Mouse (Mus musculus) ovary, postnatal 36 days (tissue): ENCODE results near the gene Irf2bp2.

Experiments used
- DNase-seq: peaks from one replicate; pipeline ENCODE4 v3.0.0; 2022; ENCODE audit warnings: low spot score, mixed read lengths

The Irf2bp2 gene

GRCm38 (mm10) chr8:126567674-126568073 is 26.1 kb downstream of the Irf2bp2 start:
- no peak for DNase-seq

- peak; percentile 45 for DNase-seq
These were observed 27.2 kb downstream of the Irf2bp2 start for GRCm38 (mm10) chr8:126566446-126567062.

DNA sequence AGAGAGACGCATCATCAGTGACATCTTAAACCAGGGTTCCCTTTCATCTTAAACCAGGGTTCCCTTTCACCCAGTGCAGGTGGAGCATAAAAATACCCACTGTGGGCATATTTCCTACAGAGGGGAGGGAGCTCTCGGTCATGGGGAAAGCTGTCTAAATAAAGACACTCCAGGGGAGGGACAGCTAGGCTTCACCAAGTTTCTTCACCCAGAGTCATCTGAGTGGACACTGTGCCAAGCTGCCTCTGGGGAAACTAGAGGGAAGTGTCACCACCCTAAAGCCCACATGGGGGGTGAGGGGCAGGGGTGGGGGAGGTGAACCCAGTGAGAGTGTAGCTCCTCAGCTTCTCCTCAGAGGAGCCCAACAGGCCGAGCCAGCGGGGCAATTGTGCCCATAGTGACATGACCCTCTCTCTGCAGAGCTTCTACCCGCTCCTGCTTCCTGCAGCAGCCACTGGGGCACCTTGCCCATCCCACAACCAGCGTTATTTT is 27.8 kb downstream of the Irf2bp2 start:
- peak; percentile 38 for DNase-seq

DNA sequence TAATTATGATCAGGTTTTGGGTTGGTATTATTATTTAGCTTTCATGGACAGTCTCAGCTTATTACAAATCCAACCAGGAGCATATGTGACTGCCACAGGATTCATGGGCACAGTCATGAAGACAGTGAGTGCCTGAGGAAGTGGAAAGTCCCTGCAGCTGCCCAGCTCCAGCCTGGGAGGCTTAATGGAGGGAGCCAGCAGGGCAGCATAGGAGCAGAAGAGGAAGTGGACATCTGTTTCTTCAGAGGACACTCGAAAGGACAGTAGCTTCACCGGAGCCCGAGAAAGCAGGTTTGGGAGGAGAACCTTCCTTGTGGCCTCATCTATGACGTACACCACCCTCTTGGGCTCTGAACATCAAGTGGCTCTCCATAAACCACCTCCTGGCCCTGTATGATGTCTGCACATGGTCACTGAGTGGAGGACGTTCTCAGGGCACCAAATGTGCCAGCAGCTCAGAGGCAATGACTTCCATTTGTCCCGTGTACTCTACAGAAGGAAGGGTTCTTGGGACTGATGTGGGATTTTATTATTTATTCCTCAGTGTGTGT is 28.5 kb downstream of the Irf2bp2 start:
- DNase-seq = no peak

GRCm38 (mm10) chr8:126564551-126565154 is 29.1 kb downstream of the Irf2bp2 start:
- DNase-seq = no peak

- DNase-seq = no peak
These were observed 32.4 kb downstream of the Irf2bp2 start for GRCm38 (mm10) chr8:126561316-126561841.

DNA sequence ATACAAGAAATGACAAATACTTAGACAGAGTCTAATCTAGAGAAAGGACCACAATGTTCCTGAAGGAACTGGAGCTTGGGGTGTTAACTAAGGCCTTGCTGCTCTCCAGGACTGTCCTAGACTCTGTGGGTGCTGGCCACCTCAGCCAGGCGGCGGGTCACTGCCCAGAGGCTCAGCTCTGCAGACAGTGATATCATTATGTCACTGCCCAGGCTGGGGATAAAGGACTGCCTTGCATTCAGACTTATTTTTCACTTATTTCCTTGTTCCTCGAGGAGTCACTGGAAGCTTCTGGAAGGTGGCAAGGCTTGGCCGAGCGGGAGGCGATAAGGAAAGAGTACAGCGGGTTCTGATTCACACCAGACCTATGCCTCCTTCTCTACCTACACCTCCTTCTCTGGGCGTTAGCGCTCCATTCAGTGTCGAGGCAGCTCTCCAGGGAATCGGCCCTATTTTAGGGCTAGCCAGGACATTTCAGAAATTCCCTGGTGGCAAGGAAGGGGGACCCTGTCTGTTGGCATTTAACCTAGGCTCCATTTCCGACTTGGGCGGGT is 35.3 kb downstream of the Irf2bp2 start:
- DNase-seq = no peak

DNA sequence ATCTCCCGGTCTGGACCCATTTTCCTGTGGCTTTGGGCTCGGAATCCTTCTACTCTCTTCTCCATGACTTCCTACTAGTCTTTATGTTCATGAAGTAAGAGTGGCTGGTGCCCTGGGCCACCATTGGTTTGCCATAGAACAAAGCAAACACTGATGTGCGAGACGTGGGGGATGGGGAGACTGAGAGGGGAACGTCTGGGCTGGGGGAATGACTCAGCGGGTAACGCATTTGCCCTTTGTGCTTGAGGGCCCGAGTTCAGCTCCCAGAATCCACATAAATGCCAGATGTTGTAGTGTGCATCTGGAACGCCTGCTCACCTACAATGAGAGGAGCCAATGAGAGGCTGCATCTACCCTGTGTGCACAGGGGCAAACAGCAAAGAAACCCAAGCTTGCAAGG is 36.4 kb downstream of the Irf2bp2 start:
- DNase-seq = no peak

DNA sequence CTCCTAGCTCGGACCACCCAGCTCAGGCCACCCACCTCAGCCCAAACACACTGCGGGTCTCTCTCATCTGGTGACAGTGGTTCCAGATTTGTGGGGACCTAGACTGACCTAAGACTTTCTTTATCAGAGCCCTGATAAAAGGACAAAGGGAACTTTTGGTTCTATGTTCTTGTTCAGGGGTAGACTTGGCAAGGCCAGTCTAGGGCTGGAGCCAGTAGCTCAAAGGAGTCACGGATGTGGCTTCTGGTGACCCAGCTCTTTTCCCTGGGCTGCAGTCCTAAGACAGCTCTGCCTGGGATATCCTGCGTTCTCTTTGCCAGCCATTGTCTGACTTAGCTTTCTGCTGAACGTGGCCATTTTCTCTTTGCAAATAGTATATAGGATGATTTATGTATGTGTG is 37.1 kb downstream of the Irf2bp2 start:
- DNase-seq = no peak

GRCm38 (mm10) chr8:126554741-126555140 is 39.0 kb downstream of the Irf2bp2 start:
- DNase-seq = no peak

DNA sequence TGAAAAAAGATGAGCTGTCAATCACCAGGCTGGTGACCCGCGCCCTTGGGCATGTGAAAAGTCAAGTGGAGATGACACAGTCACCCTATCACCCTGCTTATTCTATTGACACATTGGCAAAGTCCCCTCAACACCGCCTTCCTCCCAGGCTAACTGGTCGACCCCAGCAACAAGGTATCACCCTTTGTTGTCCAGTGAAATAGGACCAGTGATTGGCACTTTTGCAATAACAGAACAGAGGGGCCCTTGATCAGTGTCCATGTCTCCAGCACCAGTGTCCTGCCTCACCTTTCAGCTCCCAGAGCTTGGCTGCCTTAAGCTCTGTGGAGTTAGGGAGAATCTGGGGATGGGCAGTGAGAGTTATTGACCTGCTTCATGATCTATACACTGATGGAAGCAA is 41.9 kb downstream of the Irf2bp2 start:
- DNase-seq = no peak

GRCm38 (mm10) chr8:126550944-126551357 is 42.8 kb downstream of the Irf2bp2 start:
- DNase-seq = no peak

GRCm38 (mm10) chr8:126547841-126548240 is 45.9 kb downstream of the Irf2bp2 start:
- no peak for DNase-seq

DNA sequence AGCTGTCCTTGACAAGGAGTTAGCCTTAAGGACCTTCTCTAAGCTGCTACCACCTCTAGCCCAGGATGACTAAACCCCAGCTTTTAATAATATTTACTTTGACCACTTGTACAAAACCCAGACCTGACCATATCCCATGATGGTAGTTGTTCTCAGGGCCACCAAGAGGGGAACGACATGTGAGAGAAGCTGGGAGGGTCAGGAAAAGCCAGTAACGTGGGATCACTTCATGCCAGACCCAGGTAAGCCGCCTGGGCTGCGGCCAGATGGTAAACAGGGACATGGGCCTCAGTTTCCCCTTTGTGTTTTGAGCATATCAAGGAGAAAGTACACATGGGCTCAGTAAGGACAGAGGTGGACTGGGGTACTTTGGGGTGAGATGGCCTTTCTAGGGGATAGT is 46.4 kb downstream of the Irf2bp2 start:
- DNase-seq = no peak

DNA sequence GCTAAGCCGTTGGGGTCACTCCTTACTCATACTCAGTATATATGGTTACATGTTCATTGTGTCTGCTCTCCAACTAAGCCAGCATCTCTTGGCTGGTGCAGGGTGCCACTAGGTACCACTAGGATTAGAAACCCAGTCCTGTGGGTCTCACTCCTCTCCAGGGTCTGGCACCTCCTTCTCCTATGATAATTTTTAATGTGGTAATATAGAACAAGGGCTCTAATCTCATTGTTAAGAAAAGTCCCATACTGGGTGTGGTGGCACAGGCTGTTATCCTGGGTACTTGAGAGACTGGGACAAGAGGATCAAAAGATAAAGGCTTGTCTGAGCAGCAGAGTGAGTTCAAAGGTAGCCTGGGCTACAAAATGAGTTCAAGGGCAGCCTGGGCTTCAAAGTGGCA is 47.3 kb downstream of the Irf2bp2 start:
- no peak for DNase-seq

DNA sequence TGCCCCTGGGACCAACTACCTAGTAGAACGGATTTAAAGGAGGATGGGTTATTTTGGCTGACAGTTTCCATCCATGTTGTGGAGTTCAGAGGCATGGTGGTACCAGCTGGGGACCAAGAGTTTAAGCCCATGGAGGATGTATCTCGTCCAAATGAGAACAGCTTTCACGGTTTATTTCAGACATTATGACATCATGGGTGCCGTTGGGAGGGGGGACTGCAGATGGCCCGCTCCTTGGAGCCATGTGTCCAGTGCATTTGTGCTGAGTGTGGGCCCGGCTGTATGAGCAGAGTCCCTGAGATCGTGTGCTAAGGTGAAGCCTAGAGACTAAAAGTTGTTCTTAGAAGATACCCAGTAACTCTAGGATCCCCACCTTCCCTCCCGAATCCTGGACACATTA is 50.4 kb downstream of the Irf2bp2 start:
- no peak for DNase-seq

GRCm38 (mm10) chr8:126542757-126543156 is 51.0 kb downstream of the Irf2bp2 start:
- DNase-seq = no peak

DNA sequence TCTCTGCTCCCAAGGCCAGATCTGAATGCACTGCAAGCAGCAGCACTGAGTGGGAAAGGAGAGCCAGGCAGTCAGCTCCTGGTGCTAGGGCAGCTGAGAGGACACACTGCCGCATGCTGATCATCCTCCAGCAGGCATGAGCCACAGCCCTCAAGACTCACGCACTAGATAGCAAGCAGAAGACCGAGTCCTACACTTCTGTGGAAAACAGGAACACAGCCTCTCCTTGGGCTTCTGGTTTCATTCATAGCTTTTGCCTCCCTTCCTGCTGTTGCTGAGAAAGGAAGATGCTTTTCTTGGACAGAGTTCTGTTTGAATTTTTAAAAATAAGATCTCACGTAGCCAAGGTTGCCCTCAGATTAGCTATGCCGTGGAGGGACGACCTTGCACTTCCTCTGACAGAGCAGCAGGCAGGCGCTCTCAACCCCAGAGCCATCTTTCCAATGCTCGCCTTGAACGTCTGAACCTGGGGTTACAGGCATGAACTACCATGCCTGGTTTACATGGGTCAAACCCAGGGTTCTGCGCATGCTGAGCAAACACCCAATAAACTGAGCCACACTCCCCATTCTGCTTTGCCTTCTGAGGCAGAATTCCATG is 51.6 kb downstream of the Irf2bp2 start:
- no peak for DNase-seq

- no peak for DNase-seq
These were observed 53.5 kb downstream of the Irf2bp2 start for GRCm38 (mm10) chr8:126540298-126540697.

DNA sequence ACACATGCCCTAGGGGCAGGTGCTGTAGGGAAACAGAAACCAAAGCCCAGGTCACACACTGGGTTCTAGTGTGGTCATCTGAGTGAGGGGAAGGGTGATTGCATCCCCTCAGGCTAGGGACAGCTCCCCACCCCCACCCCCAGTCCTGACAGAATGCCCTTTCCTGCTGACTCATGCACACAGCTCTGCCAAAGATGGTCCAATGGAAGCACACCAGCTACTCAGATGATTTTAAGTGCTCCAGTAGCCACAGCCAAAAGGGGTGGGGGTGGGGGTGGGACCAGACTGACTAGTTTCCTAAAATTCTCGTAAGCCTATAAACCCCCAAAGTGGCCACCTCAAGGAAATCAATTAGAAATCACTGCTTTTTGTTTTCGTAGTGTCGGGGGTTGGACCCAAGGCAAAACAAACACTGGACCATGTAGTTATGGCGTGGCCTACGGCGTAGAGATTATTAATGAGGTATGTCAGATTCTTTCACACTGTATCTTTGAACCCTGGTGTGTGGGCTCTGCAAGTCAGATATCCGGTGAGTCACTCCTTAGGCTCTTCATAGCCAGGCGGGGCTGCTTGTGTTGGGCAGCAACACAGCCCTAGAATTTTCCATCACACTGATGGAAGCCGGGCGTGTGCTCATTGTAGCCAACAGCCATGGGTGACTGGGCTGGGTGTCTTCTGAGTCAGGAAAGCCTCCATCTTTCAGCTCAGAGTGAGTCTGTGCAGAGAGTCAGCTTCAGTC is 54.3 kb downstream of the Irf2bp2 start:
- no peak for DNase-seq

- no peak for DNase-seq
These were observed 55.0 kb downstream of the Irf2bp2 start for GRCm38 (mm10) chr8:126538648-126539354.
